Mouse (Mus musculus) neural tube, embryonic 14.5 days (tissue): ENCODE results near the gene Snip1. TPM values are rescaled to one million over a fixed set of nuclear protein-coding genes. Genes with fewer than 3 reads are reported as not detected.

Experiments
- ATAC-seq: fragments of 200-750 bp; cut with Nextera tagmentation; 2 replicates; pipeline ENCODE4 v1.8.0; 2017; ENCODE audit warnings: low read depth, mild to moderate bottlenecking, moderate TSS enrichment, moderate library complexity
- H3K27ac ChIP-seq: fragments of 300-500 bp; sonication (generic); 2 replicates; pipeline ENCODE4 v1.5.1; 2014; ENCODE audit warnings: low read depth, mild to moderate bottlenecking, control low read depth, low read length, moderate library complexity, mixed read lengths
- H3K27me3 ChIP-seq: fragments of 300-500 bp; sonication (generic); 2 replicates; pipeline ENCODE4 v1.6.1; 2014; ENCODE audit warnings: low read length; ENCODE audit not compliant: control insufficient read depth, insufficient read depth
- H3K36me3 ChIP-seq: fragments of 300-500 bp; sonication (generic); 2 replicates; pipeline ENCODE4 v1.6.1; 2014; ENCODE audit warnings: low read length, mixed read lengths; ENCODE audit not compliant: control insufficient read depth, insufficient read depth
- H3K4me1 ChIP-seq: fragments of 300-500 bp; sonication (generic); 2 replicates; pipeline ENCODE4 v1.6.1; 2014; ENCODE audit warnings: low read length; ENCODE audit not compliant: control insufficient read depth, insufficient read depth
- H3K4me2 ChIP-seq: fragments of 300-500 bp; sonication (generic); 2 replicates; pipeline ENCODE4 v1.6.1; 2014; ENCODE audit warnings: mild to moderate bottlenecking, low read depth, low read length, control low read depth
- H3K4me3 ChIP-seq: fragments of 300-500 bp; sonication (generic); 2 replicates; pipeline ENCODE4 v1.5.1; 2014; ENCODE audit warnings: low read depth, low read length, control low read depth, mixed read lengths
- H3K9ac ChIP-seq: fragments of 300-500 bp; sonication (generic); replicated peaks from 2 replicates; pipeline ENCODE4 v1.6.1; 2014; ENCODE audit warnings: low read depth, mild to moderate bottlenecking, control low read depth, low read length, mixed read lengths
- H3K9me3 ChIP-seq: fragments of 300-500 bp; sonication (generic); 2 replicates; pipeline ENCODE4 v1.6.1; 2016; ENCODE audit warnings: low read length; ENCODE audit not compliant: control insufficient read depth
- WGBS: fragments of 180-500 bp; shearing (Covaris S2); extraction: QIAGEN DNeasy Blood & Tissue Kit; methylation state at CpG from one replicate; pipeline ENCODE4 v1.1.7; 2014; 5-methylcytosine and 5-hydroxymethylcytosine counted together
- polyA plus RNA-seq: library from polyadenylated mRNA; unstranded; fragments of >200 nt; fragmentation: Nextera tagmentation; extraction: Ambion mirVana; gene quantifications from 2 replicates; pipeline ENCODE4 v1.2.1, GENCODE M21; 2014

Gene Snip1
- polyA plus RNA-seq, 1 experiment from 2014 or later = 24.0 TPM

DNA sequence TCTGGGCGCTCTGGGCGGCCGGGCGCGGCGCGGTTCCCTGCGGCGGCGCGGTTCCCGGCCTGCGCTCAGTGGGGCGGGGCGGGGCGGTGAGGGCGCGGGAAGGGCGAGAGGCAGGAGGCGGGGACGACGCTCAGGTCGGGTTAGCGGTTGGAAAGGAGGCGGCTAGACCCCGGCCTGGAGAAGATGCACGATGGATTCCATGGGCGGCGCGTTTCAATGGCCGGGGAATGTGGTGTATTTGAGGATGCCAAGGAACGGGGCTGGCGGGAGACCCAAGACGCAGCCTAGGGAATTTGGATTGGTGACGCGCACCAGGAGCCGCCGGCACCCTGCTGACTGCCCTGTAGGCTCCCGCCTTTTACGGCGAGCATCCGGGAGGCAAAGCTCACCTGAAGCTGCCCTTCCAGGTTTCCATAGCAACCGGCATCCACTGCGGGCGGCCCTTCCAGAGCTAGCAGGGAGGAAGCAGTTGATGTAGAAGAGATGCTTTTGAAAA, 18.9 kb downstream of the Snip1 start:
- peaks cover 12% of the 10 kb centered on the region for H3K36me3 ChIP-seq
- peak overlapping the region; percentile 82 for H3K4me3 ChIP-seq
- no peaks in the 10 kb centered on the region for H3K9me3 ChIP-seq
- H3K9ac ChIP-seq = peak overlapping the region; percentile 80
- H3K27ac ChIP-seq = peak overlapping the region; percentile 98
- peaks cover 10% of the 10 kb centered on the region; the same call in 1 of the 2 replicates for H3K4me1 ChIP-seq
- no peaks in the 10 kb centered on the region for H3K27me3 ChIP-seq
- WGBS = under 1% methylated on average over 44 of the region's 45 CpGs
- peak; percentile 92 for ATAC-seq
- H3K4me2 ChIP-seq = peak overlapping the region; percentile 81

DNA sequence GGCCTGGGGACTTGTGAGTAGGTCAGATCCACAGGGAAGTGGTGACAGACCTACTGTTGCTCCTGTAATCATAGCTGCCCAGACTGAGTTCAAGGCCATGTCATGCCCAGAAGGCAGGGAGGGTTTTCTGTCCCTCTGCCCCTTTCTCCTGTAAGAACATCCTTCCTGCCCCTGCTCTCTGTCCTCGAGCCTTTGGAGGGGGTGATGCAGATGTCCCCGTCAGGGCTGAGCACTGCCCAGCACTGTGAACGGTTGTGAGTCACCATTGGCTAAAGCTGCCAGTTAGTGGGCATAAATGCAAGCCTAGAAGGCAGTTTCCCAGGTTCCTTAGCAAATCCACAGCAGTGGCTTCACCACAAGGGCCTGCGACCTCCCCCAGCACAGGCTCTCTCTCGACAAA, 26.6 kb downstream of the Snip1 start:
- peaks cover 22% of the 10 kb centered on the region for H3K36me3 ChIP-seq

DNA sequence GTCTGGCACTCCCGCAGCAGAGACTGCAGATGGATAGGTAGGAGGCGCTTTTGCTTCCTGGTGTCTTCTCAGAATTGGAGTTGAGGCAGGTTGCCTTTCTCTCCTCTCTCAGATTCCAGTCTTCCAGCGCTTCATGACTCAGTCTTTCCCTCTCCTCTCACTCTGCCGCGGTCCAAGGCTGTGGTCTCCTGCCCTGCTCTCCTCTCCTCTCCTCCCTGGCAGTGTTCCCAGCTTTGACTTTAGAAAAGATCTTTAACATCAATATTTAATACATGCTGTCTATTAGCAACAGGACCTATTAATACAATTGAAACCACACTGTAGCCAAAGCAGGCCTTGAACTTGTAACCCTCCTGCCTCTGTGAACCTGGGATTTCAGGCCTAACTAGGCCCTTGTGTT, 29.6 kb downstream of the Snip1 start:
- Histone ChIP-seq H3K9ac (no peak overlapping the region), H3K27ac (no peak overlapping the region), H3K4me2 (no peak overlapping the region), H3K27me3 (no peaks in the 10 kb centered on the region), H3K36me3 (peaks cover 7% of the 10 kb centered on the region), H3K4me1 (no peaks in the 10 kb centered on the region), H3K4me3 (no peak overlapping the region), H3K9me3 (no peaks in the 10 kb centered on the region)
- WGBS = 94% methylated on average over 5 of the region's 5 CpGs
- no peak for ATAC-seq

More for the DNA sequence above, 26.6 kb downstream of the Snip1 start:
- no peaks in the 10 kb centered on the region for H3K9me3 ChIP-seq
- 92% methylated on average over 5 of the region's 5 CpGs for WGBS
- H3K9ac ChIP-seq = no peak overlapping the region
- no peak overlapping the region for H3K4me2 ChIP-seq
- no peak overlapping the region for H3K27ac ChIP-seq
- no peak for ATAC-seq
- no peaks in the 10 kb centered on the region for H3K27me3 ChIP-seq
- no peaks in the 10 kb centered on the region for H3K4me1 ChIP-seq
- no peak overlapping the region for H3K4me3 ChIP-seq

DNA sequence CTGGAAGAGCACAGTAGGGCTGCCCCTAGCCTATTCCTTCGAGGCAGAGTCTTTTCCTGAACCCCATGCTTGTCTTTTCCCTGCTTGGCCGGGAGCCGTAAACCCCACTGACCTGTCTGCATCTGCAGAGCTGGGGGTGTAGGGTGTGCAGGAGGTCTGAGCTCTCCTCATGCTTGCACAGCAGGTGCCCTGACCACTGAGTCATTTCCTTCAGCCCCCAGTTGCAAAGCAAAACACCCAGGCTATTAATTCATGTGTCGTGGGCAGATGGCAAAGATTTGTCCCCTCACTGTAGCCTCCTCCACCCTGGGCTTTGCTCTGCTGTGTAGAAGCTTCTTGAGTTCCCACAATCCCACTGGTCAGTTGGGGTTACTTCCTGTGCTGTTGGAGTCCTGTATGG, 30.9 kb downstream of the Snip1 start:
- no peak overlapping the region for H3K27ac ChIP-seq
- H3K9ac ChIP-seq = no peak overlapping the region
- H3K4me1 ChIP-seq = no peaks in the 10 kb centered on the region
- H3K36me3 ChIP-seq = peaks cover 5% of the 10 kb centered on the region; the same call in 1 of the 2 replicates
- H3K4me3 ChIP-seq = no peak overlapping the region
- H3K4me2 ChIP-seq = no peak overlapping the region
- WGBS = 77% methylated on average over 4 of the region's 4 CpGs
- H3K27me3 ChIP-seq = no peaks in the 10 kb centered on the region
- H3K9me3 ChIP-seq = no peaks in the 10 kb centered on the region
- ATAC-seq = no peak

DNA sequence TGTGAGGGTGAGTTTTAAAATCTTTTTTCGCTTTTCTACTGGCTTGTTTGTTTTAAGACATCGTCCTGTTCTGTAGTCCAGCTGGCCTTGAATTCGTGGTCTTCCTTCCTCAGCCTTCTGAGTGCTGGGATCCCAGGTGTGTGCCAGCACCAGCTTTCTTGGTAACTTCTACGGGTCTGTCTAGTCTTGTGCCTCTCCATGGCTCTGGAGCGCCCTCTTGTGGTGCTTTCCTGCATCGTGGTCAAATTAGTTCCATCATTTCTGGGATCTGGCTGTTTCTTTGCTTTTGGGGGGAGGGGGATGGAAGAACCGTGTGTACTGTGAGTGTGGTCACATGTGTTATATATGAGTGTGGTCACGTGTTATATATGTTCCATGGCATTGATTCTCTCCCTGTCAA, 33.0 kb downstream of the Snip1 start:
- no peaks in the 10 kb centered on the region for H3K9me3 ChIP-seq
- ATAC-seq = peak; percentile 68; the same call in 1 of the 2 replicates
- WGBS = 7% methylated on average over 8 of the region's 8 CpGs

DNA sequence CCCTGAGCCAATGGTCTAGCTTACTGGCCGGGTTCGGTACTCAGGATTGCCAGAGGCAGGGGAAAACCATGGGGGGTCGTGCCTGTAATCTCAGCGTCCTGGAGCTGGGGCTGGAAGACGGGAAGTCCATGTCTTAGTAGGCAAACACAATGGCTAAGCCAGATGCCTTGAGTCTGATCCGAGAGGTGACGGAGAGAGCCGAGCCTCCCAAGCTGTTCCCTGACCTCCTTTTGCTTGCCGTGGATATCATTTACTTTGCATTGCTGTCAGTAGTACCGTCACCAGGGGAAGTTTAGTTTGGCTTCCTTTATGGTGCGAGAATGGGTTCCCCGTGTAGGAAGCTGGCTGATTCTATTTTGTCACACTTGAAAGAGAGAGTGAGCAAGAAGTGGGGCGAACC, 34.9 kb downstream of the Snip1 start:
- Histone ChIP-seq H3K27me3 (no peaks in the 10 kb centered on the region), H3K9ac (no peak overlapping the region), H3K36me3 (peaks cover 19% of the 10 kb centered on the region), H3K4me2 (no peak overlapping the region), H3K4me3 (no peak overlapping the region), H3K27ac (no peak overlapping the region), H3K9me3 (no peaks in the 10 kb centered on the region), H3K4me1 (no peaks in the 10 kb centered on the region)
- 78% methylated on average over 13 of the region's 13 CpGs for WGBS
- ATAC-seq = no peak

More for the DNA sequence above, 33.0 kb downstream of the Snip1 start:
- no peak overlapping the region for H3K4me2 ChIP-seq
- no peaks in the 10 kb centered on the region for H3K27me3 ChIP-seq
- no peak overlapping the region for H3K4me3 ChIP-seq
- no peak overlapping the region for H3K9ac ChIP-seq
- H3K36me3 ChIP-seq = peaks cover 10% of the 10 kb centered on the region
- H3K4me1 ChIP-seq = no peaks in the 10 kb centered on the region
- no peak overlapping the region for H3K27ac ChIP-seq

DNA sequence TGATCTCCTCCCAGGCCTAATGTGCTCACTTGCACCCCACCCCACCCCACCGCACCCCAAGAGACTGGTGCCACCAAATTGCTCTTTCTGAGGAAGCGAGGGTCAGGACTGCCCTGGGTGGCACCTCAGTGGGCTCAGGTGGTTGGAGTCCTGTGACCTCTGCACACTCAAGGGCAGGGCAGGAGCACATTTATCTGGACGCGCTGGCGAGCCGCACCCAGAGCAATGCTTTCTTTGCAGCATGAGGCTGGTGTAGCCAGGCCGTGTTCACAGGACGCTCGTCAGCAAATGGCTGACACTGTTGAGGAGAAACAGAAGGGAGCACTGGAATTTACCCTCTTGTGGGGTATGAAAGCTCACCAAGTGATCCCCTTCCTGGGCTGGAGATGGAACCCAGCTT, 38.9 kb downstream of the Snip1 start:
- no peak for ATAC-seq

DNA sequence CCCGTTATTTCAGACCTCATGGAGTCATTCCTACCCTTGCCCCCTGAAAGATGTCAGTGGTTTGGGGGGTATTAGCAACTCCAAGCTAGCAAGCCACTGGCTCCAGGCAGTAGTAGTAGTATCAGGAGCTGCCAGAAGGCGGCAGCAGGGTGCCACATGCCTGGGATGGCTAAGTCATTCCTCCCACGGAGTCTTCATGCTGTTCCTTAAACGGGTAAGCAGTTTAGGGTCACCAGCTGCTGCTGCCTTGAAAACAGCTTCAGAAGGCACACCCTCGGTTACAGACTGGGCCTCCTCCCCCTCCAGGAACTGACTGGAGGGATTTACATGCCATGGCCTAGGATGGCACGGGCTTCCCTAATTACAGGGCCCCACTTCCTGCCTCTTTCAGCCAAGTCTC, 48.2 kb downstream of the Snip1 start:
- 10% methylated on average over 6 of the region's 6 CpGs for WGBS

More for the DNA sequence above, 38.9 kb downstream of the Snip1 start:
- no peak overlapping the region for H3K4me3 ChIP-seq
- no peak overlapping the region for H3K27ac ChIP-seq
- H3K9me3 ChIP-seq = no peaks in the 10 kb centered on the region
- 93% methylated on average over 9 of the region's 9 CpGs for WGBS
- no peaks in the 10 kb centered on the region for H3K4me1 ChIP-seq
- peaks cover 34% of the 10 kb centered on the region for H3K36me3 ChIP-seq
- H3K4me2 ChIP-seq = no peak overlapping the region
- no peaks in the 10 kb centered on the region for H3K27me3 ChIP-seq
- no peak overlapping the region for H3K9ac ChIP-seq

DNA sequence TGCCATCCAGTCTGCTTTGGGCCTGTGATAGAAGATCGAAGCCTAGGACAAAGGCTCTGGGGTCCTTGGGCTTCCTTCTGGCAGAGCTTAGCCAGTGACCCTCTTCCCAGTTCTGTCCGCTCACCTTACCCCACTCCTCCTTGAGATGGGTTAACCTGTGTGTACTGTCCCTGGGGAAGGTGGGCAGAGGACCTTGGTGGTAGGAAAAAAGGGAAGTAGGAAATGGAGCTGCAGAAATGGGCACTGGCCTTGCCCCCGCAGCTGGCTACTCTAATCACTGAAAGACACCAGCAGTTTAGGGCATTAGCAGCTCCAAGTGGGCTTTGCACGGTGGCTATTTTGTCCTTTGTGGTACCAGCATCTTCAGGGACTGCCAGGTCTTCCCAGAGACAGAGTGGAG, 48.6 kb downstream of the Snip1 start:
- Histone ChIP-seq H3K4me3 (no peak overlapping the region), H3K4me2 (no peak overlapping the region), H3K9ac (no peak overlapping the region), H3K27me3 (no peaks in the 10 kb centered on the region), H3K4me1 (0 out of 2 replicates have a peak, but pooled peaks cover 3% of the 10 kb centered on the region), H3K27ac (no peak overlapping the region), H3K9me3 (no peaks in the 10 kb centered on the region), H3K36me3 (peaks cover 7% of the 10 kb centered on the region)
- no peak for ATAC-seq
- 75% methylated on average over 4 of the region's 4 CpGs for WGBS

More for the DNA sequence above, 48.2 kb downstream of the Snip1 start:
- Histone ChIP-seq H3K27ac (no peak overlapping the region), H3K4me3 (no peak overlapping the region), H3K4me2 (no peak overlapping the region), H3K9me3 (no peaks in the 10 kb centered on the region), H3K9ac (no peak overlapping the region), H3K36me3 (peaks cover 11% of the 10 kb centered on the region), H3K4me1 (0 out of 2 replicates have a peak, but pooled peaks cover 3% of the 10 kb centered on the region), H3K27me3 (no peaks in the 10 kb centered on the region)
- ATAC-seq = peak; percentile 32; the same call in 1 of the 2 replicates
